ENCODE assay signal across 16 mouse cellular contexts in genomic region chr11:115635484-115635883, GRCm38 (mm10).
"Had no signal": no experiment of that assay in that cellular context is flagged by ENCODE, and none has a peak within 500 bp of the region (broad histone marks: within the 10 kb centered on the region; RNA-seq: fewer than 3 reads in every experiment).

No protein-coding gene starts in this region.

- H3K4me3 ChIP-seq: neural tube, embryonic 13.5 days; neural tube, embryonic 15.5 days; stomach, embryonic 15.5 days had no signal

- H3K27ac ChIP-seq: neural tube, embryonic 13.5 days; neural tube, embryonic 15.5 days; stomach, embryonic 15.5 days; stomach, postnatal 0 days had no signal

- DNase-seq: retina, postnatal 1 day; right cerebral cortex, adult 18-20 months; right cerebral cortex, postnatal 14 days; right cerebral cortex, postnatal 25 days; right cerebral cortex, postnatal 4 days; spleen, adult 18-20 months; thymus, adult 18-20 months; thymus, adult 2 months; thymus, postnatal 14 days; thymus, postnatal 25 days; thymus, postnatal 36 days; thymus, postnatal 4 days had no signal
